Mouse (Mus musculus): ENCODE results near the gene Syvn1.

Gene Syvn1

GRCm38 (mm10) chr19:6069851-6070250 is 23.5 kb downstream of the Syvn1 start:
- no peak for DNase-seq (ENCODE audit: low spot score)

GRCm38 (mm10) chr19:6070571-6071250 is 24.3 kb downstream of the Syvn1 start:
- DNase-seq (ENCODE audit: low spot score), result no peak

- no peak for DNase-seq (ENCODE audit: low spot score)
These were observed 24.9 kb downstream of the Syvn1 start for GRCm38 (mm10) chr19:6071261-6071660.

GRCm38 (mm10) chr19:6073889-6074288 is 27.5 kb downstream of the Syvn1 start:
- no peak for DNase-seq (ENCODE audit: low spot score)

GRCm38 (mm10) chr19:6076564-6077393 is 30.4 kb downstream of the Syvn1 start, which contains the start of gene Vps51:
Gene Vps51, minus strand, starts transcription at chr19:6077231.
- DNase-seq (ENCODE audit: low spot score), result peak; percentile 38

DNA sequence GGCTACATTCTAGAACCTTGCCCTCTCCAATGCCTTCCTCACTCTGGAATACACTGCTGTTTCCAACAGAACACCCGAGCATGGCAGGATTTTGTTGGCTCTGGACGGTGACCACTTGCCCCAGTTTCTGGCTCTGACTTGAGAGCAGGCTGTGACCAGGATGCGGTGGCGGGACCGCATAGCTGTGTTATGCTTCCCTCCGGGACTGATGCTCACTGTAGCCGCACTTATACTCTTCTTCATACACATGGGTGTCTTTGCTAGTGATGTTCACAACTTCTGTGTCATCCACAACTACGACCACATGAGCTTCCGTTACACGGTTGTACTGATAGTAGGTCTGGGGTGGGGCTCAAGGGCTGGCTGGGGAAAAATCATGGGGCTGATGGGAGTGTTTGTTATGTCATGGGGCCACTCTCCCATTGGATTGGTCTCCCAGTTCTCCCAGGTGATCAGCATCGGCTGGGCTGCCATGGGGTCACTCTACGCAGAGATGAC is 33.7 kb downstream of the Syvn1 start, which contains the start of gene Tmem262:
Tmem262 (plus strand) TSS at position 51 of the 498 bp plus-strand sequence.
- DNase-seq (ENCODE audit: low spot score), result no peak

- DNase-seq (ENCODE audit: low spot score), result no peak
These were observed 35.8 kb downstream of the Syvn1 start, which contains the start of gene Gm28374 for GRCm38 (mm10) chr19:6082156-6082555. Gene Gm28374, minus strand, starts transcription at chr19:6082256.

DNA sequence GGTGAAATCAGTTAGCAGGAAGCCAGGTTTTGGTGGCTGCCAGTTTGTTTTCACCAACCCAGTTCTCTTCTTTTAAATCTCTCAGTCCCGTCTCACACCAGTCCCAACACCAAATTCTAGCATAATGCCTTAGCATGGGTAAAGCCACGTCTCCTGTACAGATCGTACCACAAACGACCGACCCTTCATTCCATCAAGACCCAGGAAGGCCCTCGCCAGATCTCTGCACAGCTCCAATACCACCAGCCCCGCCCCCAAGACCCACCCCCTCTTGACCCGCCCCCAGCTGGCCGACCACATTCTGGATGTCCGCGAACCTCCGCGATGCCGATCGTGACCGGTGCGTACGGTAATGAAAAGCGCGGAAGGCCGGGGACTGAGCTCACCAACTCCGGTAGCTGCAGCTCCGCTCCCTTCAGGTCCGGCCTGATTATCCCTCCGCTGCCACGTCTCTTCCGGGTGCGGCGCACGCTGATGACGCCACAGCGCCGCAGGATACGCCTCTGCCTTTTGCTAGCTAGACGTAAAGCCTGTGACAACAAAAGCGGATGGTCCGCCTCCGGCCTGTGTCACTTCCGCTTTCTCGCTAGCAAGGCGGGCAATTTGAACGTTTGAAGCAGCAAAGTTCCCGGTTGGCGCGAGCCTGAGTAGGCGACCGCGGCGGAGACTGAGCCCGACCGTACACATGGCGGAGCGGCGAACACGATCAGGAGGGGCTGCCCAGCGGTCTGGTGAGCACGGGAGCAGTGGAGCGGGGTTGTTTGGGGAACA is 38.3 kb downstream of the Syvn1 start, which contains the start of the genes Zfpl1 and Cdca5:
Zfpl1 (minus strand) TSS at position 479 of the 771 bp plus-strand sequence.
Cdca5 (plus strand) TSS at position 506 of the 771 bp plus-strand sequence.
- peak; percentile 83 for DNase-seq (ENCODE audit: low spot score)

DNA sequence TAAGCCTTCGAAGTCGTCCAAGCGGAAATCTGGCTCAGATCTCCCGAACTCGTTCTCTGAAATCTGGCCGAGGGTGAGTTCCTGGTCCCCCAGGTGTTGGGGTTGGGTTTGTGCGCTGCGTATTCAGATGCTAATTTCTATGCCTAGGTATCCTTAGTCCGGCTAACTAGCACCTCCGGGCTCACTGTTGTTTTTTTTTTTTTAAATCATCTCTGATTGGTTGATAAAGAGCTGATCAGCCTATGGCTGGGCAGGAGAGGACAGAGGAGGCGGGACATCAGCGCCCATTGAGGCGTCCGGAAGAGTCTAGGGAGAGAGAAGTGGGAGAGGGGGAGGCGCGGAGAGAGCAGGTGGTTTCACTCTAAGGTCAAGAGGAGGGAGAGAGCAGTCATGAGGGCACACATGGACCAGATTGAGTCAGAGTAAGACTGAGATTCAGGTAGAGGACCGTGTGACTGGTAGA is 39.1 kb downstream of the Syvn1 start:
- no peak for DNase-seq (ENCODE audit: low spot score)

GRCm38 (mm10) chr19:6088841-6089240 is 42.5 kb downstream of the Syvn1 start:
- DNase-seq (ENCODE audit: low spot score), result no peak

- no peak for DNase-seq (ENCODE audit: low spot score)
These were observed 47.7 kb downstream of the Syvn1 start, which contains the start of gene AC131692.1 for GRCm38 (mm10) chr19:6094119-6094518. Gene AC131692.1, plus strand, starts transcription at chr19:6094419.

DNA sequence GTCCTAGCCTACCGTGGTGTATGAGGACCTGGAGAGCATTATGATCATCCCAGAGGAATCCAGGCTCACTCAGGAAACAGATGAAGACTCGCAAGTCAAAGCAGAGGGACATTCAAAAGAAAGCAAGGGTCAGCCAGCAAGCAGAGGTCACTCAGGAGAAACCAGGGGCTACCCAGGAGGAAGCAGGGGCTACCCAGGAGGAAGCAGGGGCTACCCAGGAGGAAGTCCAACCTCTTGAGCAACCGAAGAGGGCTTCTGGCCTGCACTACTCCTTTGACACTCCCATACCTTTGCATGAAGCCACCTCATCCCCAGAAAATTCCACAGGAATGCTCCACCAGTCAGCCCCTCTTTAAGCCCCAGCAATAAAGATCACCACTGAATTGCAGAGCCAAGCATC is 51.5 kb downstream of the Syvn1 start:
- DNase-seq (ENCODE audit: low spot score), result no peak

GRCm38 (mm10) chr19:6101186-6101585 is 54.8 kb downstream of the Syvn1 start:
- DNase-seq (ENCODE audit: low spot score), result no peak

GRCm38 (mm10) chr19:6102169-6102853 is 55.9 kb downstream of the Syvn1 start:
- no peak for DNase-seq (ENCODE audit: low spot score)
